Mouse (Mus musculus): ENCODE measurements around the gene Lingo4. TPM values are rescaled to one million over a fixed set of nuclear protein-coding genes. Genes with fewer than 3 reads are reported as not detected.

Lingo4 gene
- 0.13 and 0.28 TPM in 2 replicates for polyA plus RNA-seq (2015; fragmentation: Nextera tagmentation; extraction: Ambion mirVana)

DNA sequence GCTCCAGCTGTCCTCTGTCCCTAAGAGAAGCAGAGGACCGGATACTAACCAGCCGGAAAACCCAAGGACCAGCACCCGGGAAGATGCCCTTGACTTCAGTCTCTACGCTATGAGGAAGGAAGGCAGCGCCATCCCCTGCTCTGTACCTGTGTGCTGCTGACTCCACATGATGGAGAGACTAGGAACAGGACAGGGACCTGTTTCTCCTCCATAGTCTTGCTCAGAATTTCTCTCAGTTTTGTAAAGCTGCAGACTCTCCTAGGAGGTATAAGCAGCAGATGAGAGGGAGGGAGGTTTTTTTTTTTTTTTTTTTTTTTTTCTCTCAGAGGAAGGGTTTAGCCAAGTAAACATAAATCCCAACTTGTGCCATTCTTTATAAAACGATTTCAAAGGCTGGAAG lies at the start of gene Lingo4:
Gene Lingo4 (plus strand): TSS at position 301 of the 400 bp plus-strand sequence.
- Histone ChIP-seq H3K27ac (no peak within 1 kb of the TSS), H3K27me3 (peaks cover 78% of the 10 kb centered on the region), H3K9me3 (no peaks in the 10 kb centered on the region), H3K36me3 (no peaks in the 10 kb centered on the region), H3K9ac (peak within 1 kb of the TSS; percentile 68), H3K4me3 (peak within 1 kb of the TSS; percentile 34), H3K4me1 (peaks cover 13% of the 10 kb centered on the region; the same call in 1 of the 2 replicates), H3K4me2 (peak within 1 kb of the TSS; percentile 63)
- ATAC-seq (ENCODE audit: insufficient number of reproducible peaks, insufficient read depth, low FRiP score, low TSS enrichment, low read depth) = no peak
- 68% methylated on average over 6 of the region's 6 CpGs for whole genome bisulfite sequencing

DNA sequence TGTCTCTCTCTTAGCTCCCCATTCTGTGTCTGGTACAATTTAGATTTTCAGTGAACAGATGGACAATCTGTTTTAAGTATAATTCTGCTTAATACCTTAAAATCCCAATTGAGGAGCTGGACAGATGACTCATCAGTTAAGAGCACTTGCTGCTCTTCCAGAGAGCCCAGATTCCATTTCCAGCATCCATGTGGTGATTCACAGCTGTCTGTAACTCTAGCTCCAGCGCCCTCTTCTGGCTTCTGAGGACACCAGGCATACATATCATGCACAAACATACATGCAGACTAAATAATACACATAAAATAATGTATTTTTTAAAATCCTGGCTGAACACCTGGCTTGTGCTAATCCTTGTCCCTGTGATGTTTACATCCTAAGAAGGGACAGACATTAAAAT lies 37.5 kb upstream of the Lingo4 start:
- ATAC-seq (ENCODE audit: insufficient number of reproducible peaks, insufficient read depth, low FRiP score, low TSS enrichment, low read depth) = no peak
- Histone ChIP-seq H3K4me2 (no peak overlapping the region), H3K9ac (no peak overlapping the region), H3K4me1 (peaks cover 7% of the 10 kb centered on the region; the same call in 1 of the 2 replicates), H3K27me3 (peaks cover 43% of the 10 kb centered on the region), H3K4me3 (no peak overlapping the region), H3K27ac (no peak overlapping the region), H3K36me3 (no peaks in the 10 kb centered on the region), H3K9me3 (no peaks in the 10 kb centered on the region)
- 6% methylated on average over 1 of the region's 1 CpGs for WGBS

GRCm38 (mm10) chr3:94362138-94362537 lies 36.2 kb upstream of the Lingo4 start, which contains the start of gene C2cd4d:
Gene C2cd4d (plus strand): TSS chr3:94362438.
- peak within 1 kb of the TSS; percentile 89 for H3K9ac ChIP-seq
- no peak for ATAC-seq (ENCODE audit: insufficient number of reproducible peaks, insufficient read depth, low FRiP score, low TSS enrichment, low read depth)
- no peaks in the 10 kb centered on the region for H3K9me3 ChIP-seq
- H3K4me2 ChIP-seq = peak within 1 kb of the TSS; percentile 91
- H3K4me3 ChIP-seq = peak within 1 kb of the TSS; percentile 61
- H3K27me3 ChIP-seq = peaks cover 50% of the 10 kb centered on the region
- WGBS = 28% methylated on average over 7 of the region's 7 CpGs
- H3K4me1 ChIP-seq = peaks cover 7% of the 10 kb centered on the region; the same call in 1 of the 2 replicates
- no peaks in the 10 kb centered on the region for H3K36me3 ChIP-seq
- H3K27ac ChIP-seq = peak within 1 kb of the TSS; percentile 16; the same call in 1 of the 2 replicates

DNA sequence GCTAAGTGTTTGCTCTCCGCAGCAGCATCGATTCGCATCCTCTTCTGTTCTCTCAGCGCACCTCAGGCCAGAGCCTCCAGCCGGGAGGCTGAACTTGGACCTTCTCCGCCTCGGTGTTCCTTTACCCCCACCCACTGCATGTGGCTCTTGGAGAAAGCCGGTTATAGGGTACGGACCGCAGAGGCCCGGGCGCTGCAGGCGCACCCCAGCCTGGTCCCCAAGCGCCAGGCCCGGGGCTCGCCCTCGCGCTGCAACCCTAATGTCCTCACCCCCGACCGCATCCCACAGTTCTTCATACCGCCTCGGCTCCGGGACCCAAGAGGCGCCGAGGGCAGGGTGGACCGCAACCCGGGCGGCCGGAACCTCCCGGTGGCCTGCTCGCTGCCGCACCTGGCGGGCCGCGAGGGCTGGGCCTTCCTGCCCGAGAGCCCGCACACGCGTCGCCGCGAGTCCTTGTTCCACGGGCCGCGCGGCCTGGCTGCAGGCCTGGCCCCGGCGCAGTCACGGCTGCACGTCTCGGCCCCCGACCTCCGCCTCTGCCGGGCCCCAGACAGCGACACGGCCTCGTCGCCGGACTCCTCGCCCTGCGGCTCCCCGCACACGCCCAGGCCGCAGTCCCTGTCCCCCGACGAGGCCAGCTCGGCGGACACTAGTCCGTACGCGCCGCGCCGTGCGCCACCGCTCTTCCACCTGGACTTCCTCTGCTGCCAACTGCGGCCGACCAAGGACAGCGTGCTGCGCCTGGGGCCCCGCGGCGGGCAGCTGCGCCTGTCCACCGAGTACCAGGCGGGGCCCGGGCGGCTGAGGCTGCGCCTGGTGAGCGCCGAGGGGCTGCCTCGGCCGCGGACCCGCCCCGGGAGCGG lies 34.8 kb upstream of the Lingo4 start:
- H3K4me1 ChIP-seq = peaks cover 7% of the 10 kb centered on the region; the same call in 1 of the 2 replicates
- H3K4me2 ChIP-seq = peak overlapping the region; percentile 91
- H3K9ac ChIP-seq = peak overlapping the region; percentile 89
- 6% methylated on average over 97 of the region's 97 CpGs for WGBS
- no peaks in the 10 kb centered on the region for H3K36me3 ChIP-seq
- peak overlapping the region; percentile 61 for H3K4me3 ChIP-seq
- no peaks in the 10 kb centered on the region for H3K9me3 ChIP-seq
- peaks cover 50% of the 10 kb centered on the region for H3K27me3 ChIP-seq
- ATAC-seq (ENCODE audit: insufficient number of reproducible peaks, insufficient read depth, low FRiP score, low TSS enrichment, low read depth) = peak; percentile 52
- H3K27ac ChIP-seq = no peak overlapping the region

- Histone ChIP-seq H3K4me2 (peak overlapping the region; percentile 91), H3K36me3 (no peaks in the 10 kb centered on the region), H3K9ac (peak overlapping the region; percentile 89), H3K9me3 (no peaks in the 10 kb centered on the region), H3K27ac (no peak overlapping the region), H3K4me3 (peak overlapping the region; percentile 61), H3K27me3 (peaks cover 50% of the 10 kb centered on the region), H3K4me1 (peaks cover 7% of the 10 kb centered on the region; the same call in 1 of the 2 replicates)
- WGBS = 4% methylated on average over 23 of the region's 23 CpGs
- no peak for ATAC-seq (ENCODE audit: insufficient number of reproducible peaks, insufficient read depth, low FRiP score, low TSS enrichment, low read depth)
These were observed 34.2 kb upstream of the Lingo4 start for GRCm38 (mm10) chr3:94364154-94364526.

DNA sequence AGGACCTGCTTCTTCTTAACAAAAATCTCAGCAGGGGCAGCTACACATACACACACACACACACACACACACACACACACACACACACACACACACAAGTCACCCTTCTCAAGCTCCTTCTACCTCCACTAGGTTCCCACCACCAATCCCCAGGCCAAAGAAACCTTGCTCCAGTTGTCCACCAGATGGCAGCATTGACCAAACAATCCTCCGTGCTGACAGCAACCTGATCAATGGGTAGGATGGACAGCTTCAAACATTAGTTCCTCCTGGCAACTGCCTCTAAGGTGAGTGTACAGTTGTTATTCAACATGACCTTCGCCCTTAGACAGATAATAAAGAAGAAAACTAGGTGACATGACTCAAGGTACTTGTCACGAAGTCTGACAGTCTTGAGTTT lies 31.6 kb upstream of the Lingo4 start:
- Histone ChIP-seq H3K27ac (no peak overlapping the region), H3K9me3 (no peaks in the 10 kb centered on the region), H3K36me3 (no peaks in the 10 kb centered on the region), H3K4me2 (no peak overlapping the region), H3K9ac (no peak overlapping the region), H3K4me3 (no peak overlapping the region), H3K27me3 (peaks cover 48% of the 10 kb centered on the region), H3K4me1 (peaks cover 11% of the 10 kb centered on the region)
- ATAC-seq (ENCODE audit: insufficient number of reproducible peaks, insufficient read depth, low FRiP score, low TSS enrichment, low read depth) = no peak
- WGBS = 18% methylated on average over 3 of the region's 3 CpGs

- Histone ChIP-seq H3K9me3 (no peaks in the 10 kb centered on the region), H3K4me3 (no peak overlapping the region), H3K9ac (no peak overlapping the region), H3K27ac (no peak overlapping the region), H3K27me3 (peaks cover 40% of the 10 kb centered on the region), H3K4me1 (peaks cover 18% of the 10 kb centered on the region), H3K36me3 (no peaks in the 10 kb centered on the region), H3K4me2 (no peak overlapping the region)
- 77% methylated on average over 6 of the region's 6 CpGs for whole genome bisulfite sequencing
- ATAC-seq (ENCODE audit: insufficient number of reproducible peaks, insufficient read depth, low FRiP score, low TSS enrichment, low read depth) = no peak
These were observed 30.8 kb upstream of the Lingo4 start for GRCm38 (mm10) chr3:94367511-94367910.

DNA sequence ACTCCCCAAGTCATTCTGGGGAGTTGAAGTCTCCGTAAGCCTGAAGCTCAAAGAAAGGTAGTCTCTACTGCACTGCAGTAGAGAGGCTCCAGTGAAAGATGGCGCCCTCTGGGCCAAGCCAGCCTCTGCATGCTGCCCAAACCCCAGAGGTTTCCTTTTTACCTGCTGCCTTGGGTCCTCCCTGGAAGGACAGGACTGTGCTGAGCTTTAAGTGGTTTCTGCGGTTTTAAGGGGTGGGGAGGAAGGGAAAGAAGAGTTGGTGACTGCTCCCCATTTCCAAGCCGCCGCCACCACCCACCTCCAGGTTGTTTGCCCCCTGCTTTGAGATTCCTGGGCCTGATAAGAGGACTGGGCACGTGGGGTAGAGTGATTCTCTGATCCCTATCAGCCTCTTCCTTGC lies 29.7 kb upstream of the Lingo4 start:
- Histone ChIP-seq H3K4me3 (no peak overlapping the region), H3K4me2 (no peak overlapping the region), H3K27ac (no peak overlapping the region), H3K9me3 (no peaks in the 10 kb centered on the region), H3K36me3 (no peaks in the 10 kb centered on the region), H3K4me1 (peaks cover 29% of the 10 kb centered on the region), H3K9ac (no peak overlapping the region), H3K27me3 (peaks cover 37% of the 10 kb centered on the region)
- no peak for ATAC-seq (ENCODE audit: insufficient number of reproducible peaks, insufficient read depth, low FRiP score, low TSS enrichment, low read depth)
- WGBS = 57% methylated on average over 6 of the region's 6 CpGs

GRCm38 (mm10) chr3:94369709-94370108 lies 28.6 kb upstream of the Lingo4 start:
- H3K9ac ChIP-seq = no peak overlapping the region
- WGBS = 66% methylated on average over 2 of the region's 2 CpGs
- peaks cover 27% of the 10 kb centered on the region for H3K4me1 ChIP-seq
- no peak for ATAC-seq (ENCODE audit: insufficient number of reproducible peaks, insufficient read depth, low FRiP score, low TSS enrichment, low read depth)
- H3K27me3 ChIP-seq = peaks cover 35% of the 10 kb centered on the region
- no peak overlapping the region for H3K4me3 ChIP-seq
- no peak overlapping the region for H3K4me2 ChIP-seq
- H3K27ac ChIP-seq = no peak overlapping the region
- H3K36me3 ChIP-seq = no peaks in the 10 kb centered on the region
- H3K9me3 ChIP-seq = no peaks in the 10 kb centered on the region

DNA sequence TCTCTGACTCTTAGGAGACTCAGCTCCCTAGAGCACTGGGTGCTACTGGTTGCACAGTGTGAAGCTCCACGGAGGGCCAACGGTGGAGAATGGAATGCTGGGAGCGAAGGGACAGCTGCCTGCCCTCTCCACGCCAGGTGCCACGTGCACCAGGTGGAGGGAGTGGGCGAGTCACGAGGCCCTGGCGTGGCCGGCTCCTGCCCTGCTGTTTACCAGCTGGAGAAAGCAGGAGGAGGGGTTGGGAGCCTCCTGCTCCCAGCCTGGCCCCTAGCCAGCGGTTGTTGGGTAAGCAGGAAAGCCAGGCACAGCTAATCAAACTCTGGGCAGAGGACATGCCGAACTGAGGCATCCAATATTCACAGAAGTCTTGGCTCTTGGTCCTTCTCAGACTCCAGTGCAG lies 26.7 kb upstream of the Lingo4 start:
- WGBS = 3% methylated on average over 11 of the region's 11 CpGs

DNA sequence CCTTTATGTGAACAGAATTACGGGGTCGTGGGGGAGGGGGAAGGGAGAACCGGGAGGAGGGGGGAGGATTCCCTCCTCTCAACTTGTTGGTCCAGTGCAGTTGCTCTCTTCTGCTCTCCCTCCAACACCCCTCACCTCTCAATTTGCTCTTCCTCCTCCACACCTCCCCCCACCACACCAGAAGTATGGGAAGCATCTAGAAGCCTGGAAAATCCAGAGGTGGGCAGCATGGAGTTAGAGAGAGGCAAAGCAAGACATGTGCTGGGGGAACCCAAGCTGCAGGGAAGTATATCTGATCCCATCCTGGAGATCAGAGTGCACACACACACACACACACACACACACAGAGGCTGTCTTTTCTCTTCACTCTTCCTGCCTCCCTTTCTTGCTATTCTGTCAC lies 26.3 kb upstream of the Lingo4 start:
- ATAC-seq (ENCODE audit: insufficient number of reproducible peaks, insufficient read depth, low FRiP score, low TSS enrichment, low read depth) = peak; percentile 7; the same call in 1 of the 2 replicates
- H3K27me3 ChIP-seq = peaks cover 26% of the 10 kb centered on the region
- H3K4me3 ChIP-seq = peak overlapping the region; percentile 20; the same call in 1 of the 2 replicates
- H3K4me1 ChIP-seq = peaks cover 31% of the 10 kb centered on the region
- no peak overlapping the region for H3K27ac ChIP-seq
- no peaks in the 10 kb centered on the region for H3K36me3 ChIP-seq
- 0% methylated on average over 3 of the region's 3 CpGs for WGBS
- no peaks in the 10 kb centered on the region for H3K9me3 ChIP-seq
- peak overlapping the region; percentile 49 for H3K9ac ChIP-seq
- peak overlapping the region; percentile 53 for H3K4me2 ChIP-seq

More for the DNA sequence above, 26.7 kb upstream of the Lingo4 start:
- no peaks in the 10 kb centered on the region for H3K9me3 ChIP-seq
- H3K27me3 ChIP-seq = peaks cover 26% of the 10 kb centered on the region
- no peaks in the 10 kb centered on the region for H3K36me3 ChIP-seq
- peak; percentile 56; the same call in 1 of the 2 replicates for ATAC-seq (ENCODE audit: insufficient number of reproducible peaks, insufficient read depth, low FRiP score, low TSS enrichment, low read depth)
- no peak overlapping the region for H3K27ac ChIP-seq
- peak overlapping the region; percentile 53 for H3K4me2 ChIP-seq
- peaks cover 27% of the 10 kb centered on the region for H3K4me1 ChIP-seq
- H3K9ac ChIP-seq = peak overlapping the region; percentile 49
- H3K4me3 ChIP-seq = peak overlapping the region; percentile 20; the same call in 1 of the 2 replicates

GRCm38 (mm10) chr3:94372641-94373040 lies 25.7 kb upstream of the Lingo4 start, which contains the start of gene Rorc:
Gene Rorc (plus strand): TSS chr3:94372794.
- peak within 1 kb of the TSS; percentile 31 for H3K4me3 ChIP-seq
- peaks cover 36% of the 10 kb centered on the region for H3K4me1 ChIP-seq
- peak within 1 kb of the TSS; percentile 55 for H3K4me2 ChIP-seq
- no peak within 1 kb of the TSS for H3K27ac ChIP-seq
- 7% methylated on average over 5 of the region's 5 CpGs for WGBS
- H3K9me3 ChIP-seq = no peaks in the 10 kb centered on the region
- H3K27me3 ChIP-seq = peaks cover 26% of the 10 kb centered on the region
- no peak for ATAC-seq (ENCODE audit: insufficient number of reproducible peaks, insufficient read depth, low FRiP score, low TSS enrichment, low read depth)
- no peaks in the 10 kb centered on the region for H3K36me3 ChIP-seq
- H3K9ac ChIP-seq = peak within 1 kb of the TSS; percentile 52

All from embryonic facial prominence, embryonic 13.5 days (tissue).